Mouse (Mus musculus): Measurements from ENCODE around the gene Smarcc1. TPM values are rescaled to one million over a fixed set of nuclear protein-coding genes. Genes with fewer than 3 reads are reported as not detected.

Gene Smarcc1
- polyA plus RNA-seq, 1 experiment from 2014 or later, result 80.0 TPM

DNA sequence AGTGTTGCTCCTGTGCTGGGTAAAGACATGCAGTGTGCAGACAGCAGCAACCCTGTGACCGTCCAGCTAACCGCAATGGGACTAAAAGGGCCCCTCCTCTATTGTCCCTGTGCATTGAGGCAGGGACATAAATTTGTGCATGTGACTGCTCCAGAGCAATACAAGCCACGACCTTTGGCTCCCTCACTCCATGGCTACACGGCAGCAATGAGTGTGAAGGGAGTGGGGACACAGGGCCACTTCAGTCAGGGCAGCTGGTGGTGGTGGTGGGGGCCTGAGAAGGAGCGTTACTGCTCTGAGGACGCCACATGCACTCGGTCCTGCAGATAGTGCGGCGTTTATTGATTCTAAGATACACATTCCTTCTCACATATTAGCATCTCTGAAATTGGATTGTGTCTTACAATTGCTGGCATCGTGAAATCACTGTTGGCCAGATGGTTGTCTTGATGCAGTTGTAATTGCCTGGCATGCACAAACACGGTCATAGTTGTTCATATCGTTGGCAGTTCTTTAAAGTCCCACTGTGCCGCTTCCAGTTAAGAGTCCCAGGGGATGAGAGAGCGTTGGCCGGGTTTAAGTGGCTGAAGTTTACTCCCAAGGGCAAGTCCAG lies 138.0 kb downstream of the Smarcc1 start:
- no peak overlapping the region for H3K4me2 ChIP-seq (ENCODE audit: low read length)
- WGBS, result 31% methylated on average over 15 of the region's 15 CpGs

GRCm38 (mm10) chr9:110258646-110259045 lies 141.1 kb downstream of the Smarcc1 start:
- Histone ChIP-seq H3K4me3 (ENCODE audit: low read depth, low read length) (no peak overlapping the region), H3K4me2 (ENCODE audit: low read length) (no peak overlapping the region), H3K27me3 (ENCODE audit: control insufficient read depth, insufficient read depth, low read depth, low read length) (no peaks in the 10 kb centered on the region), H3K36me3 (ENCODE audit: control insufficient read depth, insufficient read depth, low read length) (peaks cover 22% of the 10 kb centered on the region), H3K9ac (ENCODE audit: low read depth, low read length) (no peak overlapping the region), H3K4me1 (ENCODE audit: control insufficient read depth, insufficient read depth, low read length) (no peaks in the 10 kb centered on the region; the same call in 1 of the 2 replicates), H3K27ac (ENCODE audit: low read length) (no peak overlapping the region), H3K9me3 (replicated peaks; ENCODE audit: control insufficient read depth, low read length, poor library complexity, severe bottlenecking) (no peaks in the 10 kb centered on the region)
- WGBS, result 74% methylated on average over 6 of the region's 6 CpGs
- no peak for ATAC-seq

More for the DNA sequence above, 138.0 kb downstream of the Smarcc1 start:
- peak overlapping the region; percentile 10; the same call in 1 of the 2 replicates for H3K27ac ChIP-seq (ENCODE audit: low read length)
- H3K9me3 ChIP-seq (replicated peaks; ENCODE audit: control insufficient read depth, low read length, poor library complexity, severe bottlenecking), result no peaks in the 10 kb centered on the region
- no peak overlapping the region for H3K4me3 ChIP-seq (ENCODE audit: low read depth, low read length)
- peaks cover 19% of the 10 kb centered on the region for H3K36me3 ChIP-seq (ENCODE audit: control insufficient read depth, insufficient read depth, low read length)
- H3K27me3 ChIP-seq (ENCODE audit: control insufficient read depth, insufficient read depth, low read depth, low read length), result no peaks in the 10 kb centered on the region
- ATAC-seq, result peak; percentile 57
- H3K9ac ChIP-seq (ENCODE audit: low read depth, low read length), result no peak overlapping the region
- H3K4me1 ChIP-seq (ENCODE audit: control insufficient read depth, insufficient read depth, low read length), result peaks cover 5% of the 10 kb centered on the region

GRCm38 (mm10) chr9:110259118-110259517 lies 141.6 kb downstream of the Smarcc1 start:
- ATAC-seq, result no peak
- WGBS, result 80% methylated on average over 3 of the region's 3 CpGs
- Histone ChIP-seq H3K27me3 (ENCODE audit: control insufficient read depth, insufficient read depth, low read depth, low read length) (no peaks in the 10 kb centered on the region), H3K4me1 (ENCODE audit: control insufficient read depth, insufficient read depth, low read length) (no peaks in the 10 kb centered on the region; the same call in 1 of the 2 replicates), H3K36me3 (ENCODE audit: control insufficient read depth, insufficient read depth, low read length) (peaks cover 22% of the 10 kb centered on the region), H3K4me3 (ENCODE audit: low read depth, low read length) (no peak overlapping the region), H3K4me2 (ENCODE audit: low read length) (no peak overlapping the region), H3K9ac (ENCODE audit: low read depth, low read length) (no peak overlapping the region), H3K9me3 (replicated peaks; ENCODE audit: control insufficient read depth, low read length, poor library complexity, severe bottlenecking) (no peaks in the 10 kb centered on the region), H3K27ac (ENCODE audit: low read length) (no peak overlapping the region)

DNA sequence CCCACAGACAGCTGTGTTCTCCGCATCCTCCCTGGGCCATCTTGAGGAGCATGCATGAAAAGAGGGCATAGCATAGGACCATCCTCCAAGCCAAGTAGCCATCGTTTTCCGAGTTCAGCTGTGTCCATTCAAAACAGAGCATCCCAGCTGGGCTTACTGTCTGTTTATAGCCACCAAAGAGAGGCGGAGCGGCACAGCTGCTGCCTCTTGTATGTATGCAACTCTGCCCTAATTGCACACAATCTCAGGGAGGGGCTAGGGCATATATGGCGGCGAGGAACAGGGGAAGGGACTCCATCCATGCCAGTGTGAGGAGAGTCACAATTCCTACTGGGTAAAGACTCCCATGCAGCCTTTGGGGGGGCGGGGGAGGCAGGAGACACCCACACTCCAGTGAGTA lies 145.7 kb downstream of the Smarcc1 start:
- 79% methylated on average over 8 of the region's 8 CpGs for WGBS
- Histone ChIP-seq H3K36me3 (ENCODE audit: control insufficient read depth, insufficient read depth, low read length) (peaks cover 16% of the 10 kb centered on the region), H3K27ac (ENCODE audit: low read length) (no peak overlapping the region), H3K9ac (ENCODE audit: low read depth, low read length) (no peak overlapping the region), H3K27me3 (ENCODE audit: control insufficient read depth, insufficient read depth, low read depth, low read length) (no peaks in the 10 kb centered on the region), H3K4me3 (ENCODE audit: low read depth, low read length) (no peak overlapping the region), H3K4me1 (ENCODE audit: control insufficient read depth, insufficient read depth, low read length) (no peaks in the 10 kb centered on the region), H3K4me2 (ENCODE audit: low read length) (no peak overlapping the region), H3K9me3 (replicated peaks; ENCODE audit: control insufficient read depth, low read length, poor library complexity, severe bottlenecking) (no peaks in the 10 kb centered on the region)
- no peak for ATAC-seq

GRCm38 (mm10) chr9:110264991-110265390 lies 147.5 kb downstream of the Smarcc1 start:
- no peak overlapping the region for H3K4me2 ChIP-seq (ENCODE audit: low read length)
- H3K9ac ChIP-seq (ENCODE audit: low read depth, low read length), result no peak overlapping the region
- H3K36me3 ChIP-seq (ENCODE audit: control insufficient read depth, insufficient read depth, low read length), result peaks cover 5% of the 10 kb centered on the region
- no peaks in the 10 kb centered on the region for H3K9me3 ChIP-seq (replicated peaks; ENCODE audit: control insufficient read depth, low read length, poor library complexity, severe bottlenecking)
- H3K4me1 ChIP-seq (ENCODE audit: control insufficient read depth, insufficient read depth, low read length), result no peaks in the 10 kb centered on the region
- WGBS, result 55% methylated on average over 9 of the region's 9 CpGs
- H3K27ac ChIP-seq (ENCODE audit: low read length), result no peak overlapping the region
- ATAC-seq, result no peak
- H3K4me3 ChIP-seq (ENCODE audit: low read depth, low read length), result no peak overlapping the region
- no peaks in the 10 kb centered on the region for H3K27me3 ChIP-seq (ENCODE audit: control insufficient read depth, insufficient read depth, low read depth, low read length)

- no peak for ATAC-seq
- no peaks in the 10 kb centered on the region for H3K27me3 ChIP-seq (ENCODE audit: control insufficient read depth, insufficient read depth, low read depth, low read length)
- no peak overlapping the region for H3K4me2 ChIP-seq (ENCODE audit: low read length)
- no peak overlapping the region for H3K27ac ChIP-seq (ENCODE audit: low read length)
- H3K36me3 ChIP-seq (ENCODE audit: control insufficient read depth, insufficient read depth, low read length), result no peaks in the 10 kb centered on the region
- H3K9ac ChIP-seq (ENCODE audit: low read depth, low read length), result no peak overlapping the region
- no peaks in the 10 kb centered on the region for H3K9me3 ChIP-seq (replicated peaks; ENCODE audit: control insufficient read depth, low read length, poor library complexity, severe bottlenecking)
- no peaks in the 10 kb centered on the region for H3K4me1 ChIP-seq (ENCODE audit: control insufficient read depth, insufficient read depth, low read length)
- H3K4me3 ChIP-seq (ENCODE audit: low read depth, low read length), result no peak overlapping the region
- WGBS, result 90% methylated on average over 10 of the region's 10 CpGs
These were observed 150.9 kb downstream of the Smarcc1 start for GRCm38 (mm10) chr9:110268416-110268815.

- no peak overlapping the region for H3K4me2 ChIP-seq (ENCODE audit: low read length)
- no peak overlapping the region for H3K4me3 ChIP-seq (ENCODE audit: low read depth, low read length)
- ATAC-seq, result no peak
- WGBS, result 93% methylated on average over 3 of the region's 3 CpGs
- no peaks in the 10 kb centered on the region for H3K9me3 ChIP-seq (replicated peaks; ENCODE audit: control insufficient read depth, low read length, poor library complexity, severe bottlenecking)
- no peaks in the 10 kb centered on the region for H3K27me3 ChIP-seq (ENCODE audit: control insufficient read depth, insufficient read depth, low read depth, low read length)
- H3K36me3 ChIP-seq (ENCODE audit: control insufficient read depth, insufficient read depth, low read length), result no peaks in the 10 kb centered on the region
- H3K9ac ChIP-seq (ENCODE audit: low read depth, low read length), result no peak overlapping the region
- no peak overlapping the region for H3K27ac ChIP-seq (ENCODE audit: low read length)
- H3K4me1 ChIP-seq (ENCODE audit: control insufficient read depth, insufficient read depth, low read length), result no peaks in the 10 kb centered on the region
These were observed 154.8 kb downstream of the Smarcc1 start for GRCm38 (mm10) chr9:110272330-110272729.

DNA sequence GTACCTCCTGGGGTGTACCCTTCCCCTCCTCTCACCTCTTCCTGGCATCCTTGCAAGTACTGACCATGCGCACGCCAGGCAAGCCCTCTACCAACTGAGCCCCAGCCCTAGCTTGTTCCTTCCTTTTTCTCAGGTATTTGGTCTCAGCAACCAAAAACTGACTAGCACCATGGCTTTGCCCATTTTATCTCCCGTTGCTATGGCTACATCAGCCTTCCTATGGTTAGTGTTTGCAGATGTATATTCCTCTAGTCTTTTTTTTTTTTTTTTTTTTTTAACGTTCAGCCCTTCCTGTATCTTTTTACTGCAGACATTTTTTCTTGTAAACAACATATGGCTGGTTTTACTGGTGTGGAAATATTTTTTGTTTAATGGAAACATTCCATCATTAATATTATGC lies 156.0 kb downstream of the Smarcc1 start:
- Histone ChIP-seq H3K4me3 (ENCODE audit: low read depth, low read length) (no peak overlapping the region), H3K4me2 (ENCODE audit: low read length) (no peak overlapping the region), H3K9me3 (replicated peaks; ENCODE audit: control insufficient read depth, low read length, poor library complexity, severe bottlenecking) (no peaks in the 10 kb centered on the region), H3K4me1 (ENCODE audit: control insufficient read depth, insufficient read depth, low read length) (no peaks in the 10 kb centered on the region), H3K27ac (ENCODE audit: low read length) (peak overlapping the region; percentile 50; the same call in 1 of the 2 replicates), H3K9ac (ENCODE audit: low read depth, low read length) (no peak overlapping the region), H3K27me3 (ENCODE audit: control insufficient read depth, insufficient read depth, low read depth, low read length) (no peaks in the 10 kb centered on the region), H3K36me3 (ENCODE audit: control insufficient read depth, insufficient read depth, low read length) (no peaks in the 10 kb centered on the region)
- ATAC-seq, result no peak
- 76% methylated on average over 4 of the region's 4 CpGs for WGBS

DNA sequence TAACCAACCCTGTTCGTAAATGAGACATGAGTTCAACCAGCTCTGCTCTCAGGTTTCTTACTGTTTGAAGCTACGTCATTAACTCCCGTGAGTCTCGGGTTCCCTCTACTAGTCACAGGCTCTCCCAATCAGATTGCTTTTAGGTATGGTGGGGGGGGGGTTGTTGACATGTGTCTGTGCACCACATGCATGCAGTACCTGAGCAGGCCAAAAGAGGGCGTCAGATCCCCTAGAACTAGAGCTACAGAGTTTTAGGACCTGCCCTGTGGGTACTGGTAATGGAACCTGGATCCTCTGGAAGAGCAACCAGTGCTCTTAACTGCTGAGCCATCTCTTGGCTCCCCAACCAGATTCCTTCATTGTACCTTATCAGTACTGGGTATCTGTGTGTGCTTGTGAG lies 158.4 kb downstream of the Smarcc1 start:
- no peak for ATAC-seq
- no peak overlapping the region for H3K27ac ChIP-seq (ENCODE audit: low read length)
- H3K4me1 ChIP-seq (ENCODE audit: control insufficient read depth, insufficient read depth, low read length), result no peaks in the 10 kb centered on the region
- H3K4me3 ChIP-seq (ENCODE audit: low read depth, low read length), result no peak overlapping the region
- no peak overlapping the region for H3K9ac ChIP-seq (ENCODE audit: low read depth, low read length)
- 79% methylated on average over 5 of the region's 5 CpGs for WGBS
- no peak overlapping the region for H3K4me2 ChIP-seq (ENCODE audit: low read length)
- H3K36me3 ChIP-seq (ENCODE audit: control insufficient read depth, insufficient read depth, low read length), result no peaks in the 10 kb centered on the region
- no peaks in the 10 kb centered on the region for H3K27me3 ChIP-seq (ENCODE audit: control insufficient read depth, insufficient read depth, low read depth, low read length)
- H3K9me3 ChIP-seq (replicated peaks; ENCODE audit: control insufficient read depth, low read length, poor library complexity, severe bottlenecking), result no peaks in the 10 kb centered on the region
